Mouse (Mus musculus): ENCODE results near the gene Gas7.

The Gas7 gene

GRCm38 (mm10) chr11:67633620-67634229, 178.5 kb downstream of the Gas7 start:
- no peak for DNase-seq

- DNase-seq = no peak
Observed at GRCm38 (mm10) chr11:67636201-67636600, 181.0 kb downstream of the Gas7 start.

- DNase-seq = peak; percentile 65
Observed at GRCm38 (mm10) chr11:67636905-67637586, 181.8 kb downstream of the Gas7 start.

GRCm38 (mm10) chr11:67638401-67638800, 183.2 kb downstream of the Gas7 start:
- DNase-seq = no peak

GRCm38 (mm10) chr11:67640299-67640698, 185.1 kb downstream of the Gas7 start:
- no peak for DNase-seq

- DNase-seq = no peak
Observed at GRCm38 (mm10) chr11:67642421-67642820, 187.2 kb downstream of the Gas7 start.

- no peak for DNase-seq
Observed at GRCm38 (mm10) chr11:67642835-67643234, 187.6 kb downstream of the Gas7 start.

GRCm38 (mm10) chr11:67643465-67643864, 188.2 kb downstream of the Gas7 start:
- DNase-seq = no peak

- DNase-seq = no peak
Observed at GRCm38 (mm10) chr11:67644632-67645149, 189.5 kb downstream of the Gas7 start.

GRCm38 (mm10) chr11:67647745-67648144, 192.5 kb downstream of the Gas7 start:
- DNase-seq = peak; percentile 80

GRCm38 (mm10) chr11:67648651-67649407, 193.6 kb downstream of the Gas7 start:
- DNase-seq = no peak

GRCm38 (mm10) chr11:67649971-67650707, 194.9 kb downstream of the Gas7 start:
- no peak for DNase-seq

- DNase-seq = no peak
Observed at GRCm38 (mm10) chr11:67651731-67652130, 196.5 kb downstream of the Gas7 start.

- DNase-seq = peak; percentile 80
Observed at GRCm38 (mm10) chr11:67652194-67652892, 197.1 kb downstream of the Gas7 start.

- DNase-seq = peak; percentile 41
Observed at GRCm38 (mm10) chr11:67652893-67653255, 197.6 kb downstream of the Gas7 start.

GRCm38 (mm10) chr11:67653521-67654090, 198.4 kb downstream of the Gas7 start:
- DNase-seq = no peak

- DNase-seq = no peak
Observed at GRCm38 (mm10) chr11:67654514-67654913, 199.3 kb downstream of the Gas7 start.

- DNase-seq = peak; percentile 60
Observed at GRCm38 (mm10) chr11:67655236-67655959, 200.2 kb downstream of the Gas7 start.

- no peak for DNase-seq
Observed at GRCm38 (mm10) chr11:67656366-67656765, 201.1 kb downstream of the Gas7 start.

GRCm38 (mm10) chr11:67656811-67657210, 201.6 kb downstream of the Gas7 start:
- no peak for DNase-seq

GRCm38 (mm10) chr11:67657685-67658382, 202.6 kb downstream of the Gas7 start:
- DNase-seq = peak; percentile 87

Data from retina, postnatal 1 day (tissue).